Mouse (Mus musculus) retina, postnatal 7 days (tissue): Measurements from ENCODE around the gene Ccdc88b.
"Not testable (repeated sequence)": the region's sequence is repeated elsewhere in the genome, so short reads cannot be mapped to it uniquely, and the experiment has no call there.

Experiments
- DNase-seq: peaks from one replicate; pipeline ENCODE4 v3.0.0-alpha.2; 2012; ENCODE audit warnings: low read depth, low spot score

Ccdc88b gene

GRCm38 (mm10) chr19:6858031-6858430 is at the start of gene Ccdc88b:
Ccdc88b (minus strand) TSS chr19:6858211.
- DNase-seq, result no peak

DNA sequence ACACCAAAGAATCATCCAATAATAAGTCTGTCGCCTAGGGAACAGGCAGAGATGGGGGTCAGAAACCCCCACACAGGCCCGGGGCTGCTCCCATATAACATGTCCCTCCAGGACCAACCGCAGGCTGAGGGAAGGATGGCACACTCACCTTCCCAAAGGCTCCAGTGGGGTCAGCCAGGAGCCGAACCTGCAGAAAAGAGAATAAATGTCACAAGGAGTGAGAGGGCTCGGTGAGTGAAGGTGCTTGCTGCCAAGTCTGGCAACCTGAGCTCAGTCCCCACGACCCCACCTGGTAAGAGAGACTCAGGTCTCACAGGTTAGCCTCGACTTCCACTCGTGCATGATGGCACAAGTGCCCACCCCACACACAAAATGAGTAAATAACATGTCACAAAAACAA is 49.1 kb upstream of the Ccdc88b start:
- no peak for DNase-seq

- DNase-seq, result no peak
These were observed 48.2 kb upstream of the Ccdc88b start for GRCm38 (mm10) chr19:6906199-6906598.

GRCm38 (mm10) chr19:6905498-6906159 is 47.6 kb upstream of the Ccdc88b start:
- no peak for DNase-seq

GRCm38 (mm10) chr19:6904846-6905245 is 46.8 kb upstream of the Ccdc88b start:
- DNase-seq, result no peak

- DNase-seq, result no peak
These were observed 45.0 kb upstream of the Ccdc88b start for GRCm38 (mm10) chr19:6903031-6903430.

- no peak for DNase-seq
These were observed 41.6 kb upstream of the Ccdc88b start for GRCm38 (mm10) chr19:6899641-6900040.

DNA sequence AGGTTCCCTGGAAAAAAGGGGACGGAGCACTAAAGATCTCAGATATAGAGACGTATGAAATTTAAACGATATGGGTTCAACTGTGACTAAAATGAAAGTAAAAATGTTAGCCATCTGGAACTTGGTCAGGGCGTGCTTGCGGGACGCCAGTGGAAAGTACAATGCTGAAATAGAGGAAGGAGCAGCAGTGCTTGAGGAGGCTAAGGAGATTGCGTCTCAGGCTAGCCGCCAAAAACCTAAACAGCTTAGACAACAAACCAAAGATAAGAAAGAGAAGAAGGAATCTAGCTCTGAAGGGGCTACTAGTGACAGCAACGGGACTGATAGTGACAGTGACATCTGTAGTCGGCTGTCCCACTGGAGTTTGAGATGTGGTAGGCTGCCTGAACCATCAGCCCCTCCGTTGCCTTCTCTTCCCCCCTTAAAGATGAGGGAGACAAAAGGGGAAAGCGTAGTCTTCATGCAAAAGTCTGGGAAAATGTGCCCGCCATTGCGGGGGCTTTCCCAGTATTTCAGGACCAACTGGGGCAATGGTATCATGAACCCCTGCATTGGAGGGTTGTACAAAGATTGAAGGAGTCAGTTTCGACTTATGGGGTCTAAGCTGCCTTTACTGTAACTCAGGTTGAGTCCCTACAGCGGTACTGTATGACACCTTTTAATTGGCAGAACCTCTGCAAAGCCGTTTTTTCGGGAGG is 37.7 kb upstream of the Ccdc88b start:
- DNase-seq, result not testable (repeated sequence)

GRCm38 (mm10) chr19:6893731-6894451 is 35.9 kb upstream of the Ccdc88b start:
- no peak for DNase-seq

GRCm38 (mm10) chr19:6892512-6892911 is 34.5 kb upstream of the Ccdc88b start:
- no peak for DNase-seq

DNA sequence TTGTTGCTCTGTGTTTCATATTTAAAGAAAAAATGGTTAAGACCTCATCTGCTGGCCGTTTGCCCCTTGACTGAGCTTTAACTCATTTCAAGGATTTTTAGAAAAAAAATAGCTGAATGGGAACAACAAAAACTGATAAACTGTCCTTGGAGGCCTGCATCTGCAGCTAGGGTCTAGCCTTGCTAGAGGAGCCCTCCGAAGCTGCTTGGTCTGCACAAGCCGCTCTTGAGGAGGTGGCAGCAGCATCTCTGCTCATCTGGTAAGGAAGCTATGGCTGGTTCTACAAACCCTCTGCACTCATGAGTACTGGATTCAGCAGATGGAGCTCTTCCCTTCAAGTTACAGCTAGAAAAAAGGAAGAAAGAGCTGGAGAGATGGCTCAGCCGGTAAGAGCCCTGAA is 20.0 kb upstream of the Ccdc88b start:
- DNase-seq, result no peak

DNA sequence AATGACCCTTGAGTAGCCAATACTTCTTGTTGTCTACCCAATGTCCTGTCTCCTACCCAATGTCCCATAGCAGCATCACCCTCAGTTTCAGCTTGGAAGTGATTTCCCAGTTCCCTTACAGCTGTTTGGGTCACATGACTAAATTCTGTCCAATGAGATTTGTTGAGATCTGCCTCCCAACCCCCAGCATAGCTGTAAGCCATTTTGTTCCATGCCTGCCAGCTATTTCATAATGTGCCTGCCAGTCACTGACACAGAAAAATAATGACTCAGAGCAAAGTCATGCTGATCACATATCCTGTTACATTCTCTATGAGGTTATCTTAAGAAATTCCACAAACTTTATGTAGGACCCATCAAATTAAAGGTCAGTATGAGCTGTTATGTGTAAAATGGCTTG is 18.8 kb upstream of the Ccdc88b start:
- no peak for DNase-seq

DNA sequence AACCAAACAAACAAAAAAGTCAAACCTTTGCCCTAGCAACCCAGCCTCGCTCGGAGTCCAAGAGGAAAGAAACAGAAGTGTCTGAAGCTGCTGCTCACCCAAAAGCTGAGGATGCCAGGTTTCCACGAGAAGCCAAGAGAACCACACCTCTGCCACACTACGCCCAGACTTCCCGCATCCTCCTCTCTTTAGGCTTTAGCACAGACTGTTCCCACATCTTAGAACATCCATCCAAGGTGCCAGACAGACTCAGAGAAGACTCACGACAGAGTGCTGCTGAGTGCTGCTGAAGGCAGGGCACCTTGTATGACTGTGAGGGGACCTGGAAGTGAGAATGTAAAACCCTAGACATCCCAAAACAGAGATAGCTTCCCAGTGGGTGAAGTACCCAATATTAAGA is 17.8 kb upstream of the Ccdc88b start:
- DNase-seq, result no peak

- DNase-seq, result no peak
These were observed 16.2 kb upstream of the Ccdc88b start for GRCm38 (mm10) chr19:6874257-6874656.

GRCm38 (mm10) chr19:6872701-6873100 is 14.7 kb upstream of the Ccdc88b start:
- DNase-seq, result no peak

DNA sequence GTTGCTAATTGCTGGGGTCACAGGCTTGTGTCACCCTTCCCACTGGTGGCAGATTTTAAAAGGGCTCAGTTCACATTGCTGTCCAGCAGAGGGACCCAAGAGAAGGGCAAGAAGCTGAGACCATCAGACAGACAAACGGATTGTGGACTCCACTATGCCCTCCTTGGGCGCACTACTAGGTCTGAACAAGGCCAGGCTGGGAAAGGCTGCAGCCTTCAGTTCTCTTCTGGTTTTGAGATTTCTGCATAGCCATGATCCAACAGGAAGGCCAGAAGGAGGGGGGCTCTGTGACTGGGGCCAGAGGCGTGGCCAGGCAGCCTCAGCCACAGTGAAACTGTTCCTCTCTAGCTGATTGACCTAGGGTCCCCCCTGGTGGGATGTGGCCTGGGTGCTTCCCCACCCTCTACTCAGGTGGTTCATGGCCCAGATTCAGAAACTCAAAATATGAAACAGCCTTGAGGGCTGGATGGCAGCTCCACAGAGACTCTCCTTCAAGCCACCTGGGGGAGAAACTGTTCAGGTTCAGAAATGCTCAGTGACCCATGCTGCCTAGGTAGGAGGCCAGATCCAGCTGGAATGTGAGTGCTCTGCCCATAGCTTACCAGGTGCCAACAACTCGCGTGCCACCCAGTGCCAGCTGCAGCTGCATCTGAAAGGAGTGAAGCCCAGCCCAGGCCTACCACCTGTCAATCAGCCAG is 13.7 kb upstream of the Ccdc88b start:
- DNase-seq, result no peak

DNA sequence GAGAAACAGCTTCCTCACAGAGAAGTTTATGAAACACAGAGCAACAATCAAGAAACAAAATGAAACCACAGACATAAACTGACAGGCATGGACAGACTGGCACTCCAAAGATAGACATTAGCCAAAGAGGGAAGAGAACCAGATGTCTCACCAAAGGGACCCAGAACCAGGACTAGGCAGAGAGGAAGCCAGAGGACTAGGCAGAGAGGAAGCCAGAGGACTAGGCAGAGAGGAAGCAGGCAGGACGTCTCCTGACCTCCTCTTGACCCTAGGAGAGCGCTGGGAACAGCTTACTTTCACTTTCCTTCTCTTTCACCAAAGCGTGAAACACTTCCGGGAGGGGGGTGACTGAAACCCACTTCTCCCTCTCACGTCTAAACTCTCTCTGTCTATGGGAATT is 11.3 kb upstream of the Ccdc88b start:
- DNase-seq, result no peak

DNA sequence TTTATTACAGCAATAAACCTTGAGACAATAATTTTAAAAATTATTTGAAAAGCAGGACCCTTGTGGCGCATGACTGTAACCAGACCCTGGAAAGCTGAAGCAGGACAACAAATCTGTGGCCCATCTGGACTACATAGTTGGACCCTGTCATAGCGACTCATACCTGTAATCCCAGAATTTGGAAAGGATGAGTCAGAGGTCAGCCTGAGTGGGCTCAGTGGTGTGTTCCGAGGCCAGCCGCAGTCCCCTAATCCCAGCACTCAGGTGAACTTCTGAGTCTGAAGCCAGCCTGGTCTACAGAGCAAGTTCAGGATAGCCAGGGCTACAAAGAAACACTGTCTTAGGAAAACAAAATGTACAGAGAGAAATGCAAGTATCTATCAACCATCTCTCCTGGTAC is 3.4 kb upstream of the Ccdc88b start:
- no peak for DNase-seq

GRCm38 (mm10) chr19:6860706-6861105 is 2.7 kb upstream of the Ccdc88b start:
- no peak for DNase-seq

GRCm38 (mm10) chr19:6859971-6860370 is 2.0 kb upstream of the Ccdc88b start:
- DNase-seq, result no peak

GRCm38 (mm10) chr19:6859032-6859651 is 1.1 kb upstream of the Ccdc88b start:
- no peak for DNase-seq
